Mouse (Mus musculus) forebrain, embryonic 12.5 days (tissue): ENCODE results near the gene Wdr63. TPM values are rescaled to one million over a fixed set of nuclear protein-coding genes. Genes with fewer than 3 reads are reported as not detected.

Experiments used
- ATAC-seq: fragments of 200-750 bp; cut with Nextera tagmentation; 2 replicates; pipeline ENCODE4 v1.8.0; 2017; ENCODE audit warnings: moderate TSS enrichment; ENCODE audit not compliant: low FRiP score
- H3K27ac ChIP-seq: fragments of 300-500 bp; sonication (generic); 2 replicates; pipeline ENCODE4 v1.5.1; 2016; ENCODE audit warnings: mild to moderate bottlenecking
- H3K27me3 ChIP-seq: fragments of 300-500 bp; sonication (generic); 2 replicates; pipeline ENCODE4 v1.6.1; 2016; ENCODE audit warnings: mild to moderate bottlenecking
- H3K36me3 ChIP-seq: fragments of 300-500 bp; sonication (generic); replicated peaks from 2 replicates; pipeline ENCODE4 v1.6.1; 2016; ENCODE audit warnings: mild to moderate bottlenecking
- H3K4me1 ChIP-seq: fragments of 300-500 bp; sonication (generic); 2 replicates; pipeline ENCODE4 v1.6.1; 2016
- H3K4me2 ChIP-seq: fragments of 300-500 bp; sonication (generic); 2 replicates; pipeline ENCODE4 v1.6.1; 2016; ENCODE audit warnings: mild to moderate bottlenecking, moderate library complexity
- H3K4me3 ChIP-seq: fragments of 300-500 bp; sonication (generic); replicated peaks from 2 replicates; pipeline ENCODE4 v1.5.1; 2016; ENCODE audit warnings: mild to moderate bottlenecking
- H3K9ac ChIP-seq: fragments of 300-500 bp; sonication (generic); 2 replicates; pipeline ENCODE4 v1.6.1; 2016; ENCODE audit warnings: mild to moderate bottlenecking
- H3K9me3 ChIP-seq: fragments of 300-500 bp; sonication (generic); 2 replicates; pipeline ENCODE4 v1.6.1; 2016
- WGBS: fragments of 180-500 bp; shearing (Covaris S2); methylation state at CpG from one replicate; pipeline ENCODE4 v1.1.7; 2016; 5-methylcytosine and 5-hydroxymethylcytosine counted together
- polyA plus RNA-seq: library from polyadenylated mRNA; unstranded; fragments of >200 nt; fragmentation: Nextera tagmentation; extraction: Ambion mirVana; gene quantifications from 2 replicates; pipeline ENCODE4 v1.2.1, GENCODE M21; 2016

Gene Wdr63
- polyA plus RNA-seq, 1 experiment from 2014 or later = 0.49 TPM

DNA sequence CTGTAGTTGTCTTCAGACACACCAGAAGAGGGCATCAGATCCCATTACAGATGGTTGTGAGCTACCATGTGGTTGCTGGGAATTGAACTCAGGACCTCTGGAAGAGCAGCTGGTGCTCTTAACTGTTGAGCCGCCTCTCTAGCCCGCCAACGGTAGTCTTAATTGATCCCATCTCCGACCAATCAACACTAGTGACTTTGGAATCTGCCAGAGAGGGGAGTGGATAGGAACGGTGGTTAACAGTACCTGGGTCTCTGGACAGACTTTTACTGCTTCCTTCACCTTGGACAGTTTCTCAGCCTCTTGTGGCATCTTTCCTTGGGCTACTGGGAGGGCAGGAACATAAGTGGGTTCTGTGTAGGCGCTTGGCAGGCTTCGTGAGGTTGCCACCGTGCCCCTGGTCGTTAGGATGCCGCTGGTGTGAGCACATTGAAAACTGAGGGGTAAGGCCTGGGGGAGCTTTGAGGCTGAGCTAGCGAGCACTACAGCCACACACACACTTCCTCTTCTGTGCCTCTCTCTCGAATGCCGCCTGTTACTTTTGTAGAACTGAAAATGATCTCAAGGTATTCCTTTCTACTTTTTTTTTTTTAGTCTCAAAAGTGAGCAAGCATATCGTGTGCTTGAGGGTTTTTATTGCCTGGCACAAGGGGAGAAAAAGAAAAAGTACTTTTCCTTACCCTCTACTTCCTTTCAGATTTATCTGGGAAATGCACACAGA lies 114.3 kb downstream of the Wdr63 start:
- Histone ChIP-seq H3K9me3 (no peaks in the 10 kb centered on the region), H3K4me1 (peaks cover 12% of the 10 kb centered on the region), H3K27me3 (peaks cover 4% of the 10 kb centered on the region), H3K9ac (no peak overlapping the region), H3K36me3 (peaks cover 4% of the 10 kb centered on the region; the same call in 1 of the 2 replicates), H3K4me3 (no peak overlapping the region), H3K4me2 (no peak overlapping the region), H3K27ac (no peak overlapping the region)
- ATAC-seq = no peak
- WGBS = 87% methylated on average over 14 of the region's 14 CpGs

DNA sequence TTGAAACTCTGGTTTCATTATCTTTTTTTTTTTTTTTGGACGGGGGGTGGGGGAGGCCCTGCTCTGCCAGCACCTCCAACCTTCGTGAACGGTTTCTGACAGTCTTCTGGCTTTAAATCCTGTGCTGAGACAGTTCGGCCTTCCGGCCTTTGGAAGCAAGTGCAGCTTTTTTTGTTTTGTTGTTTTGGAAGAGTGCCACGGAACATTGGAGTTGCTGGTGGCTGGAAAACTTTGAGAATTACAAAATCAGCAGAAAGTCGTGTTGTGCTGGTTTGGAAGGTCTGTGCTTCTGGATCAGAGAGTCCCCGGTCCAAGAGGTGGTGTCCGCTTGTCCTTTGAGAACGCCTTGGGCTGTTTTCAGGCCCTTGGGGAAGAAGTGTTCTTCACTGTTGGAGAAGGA lies 115.1 kb downstream of the Wdr63 start:
- Histone ChIP-seq H3K4me3 (no peak overlapping the region), H3K27ac (no peak overlapping the region), H3K9me3 (no peaks in the 10 kb centered on the region), H3K4me1 (peaks cover 19% of the 10 kb centered on the region), H3K36me3 (no peaks in the 10 kb centered on the region), H3K27me3 (peaks cover 9% of the 10 kb centered on the region), H3K9ac (no peak overlapping the region), H3K4me2 (no peak overlapping the region)
- WGBS = 88% methylated on average over 10 of the region's 10 CpGs
- ATAC-seq = no peak

DNA sequence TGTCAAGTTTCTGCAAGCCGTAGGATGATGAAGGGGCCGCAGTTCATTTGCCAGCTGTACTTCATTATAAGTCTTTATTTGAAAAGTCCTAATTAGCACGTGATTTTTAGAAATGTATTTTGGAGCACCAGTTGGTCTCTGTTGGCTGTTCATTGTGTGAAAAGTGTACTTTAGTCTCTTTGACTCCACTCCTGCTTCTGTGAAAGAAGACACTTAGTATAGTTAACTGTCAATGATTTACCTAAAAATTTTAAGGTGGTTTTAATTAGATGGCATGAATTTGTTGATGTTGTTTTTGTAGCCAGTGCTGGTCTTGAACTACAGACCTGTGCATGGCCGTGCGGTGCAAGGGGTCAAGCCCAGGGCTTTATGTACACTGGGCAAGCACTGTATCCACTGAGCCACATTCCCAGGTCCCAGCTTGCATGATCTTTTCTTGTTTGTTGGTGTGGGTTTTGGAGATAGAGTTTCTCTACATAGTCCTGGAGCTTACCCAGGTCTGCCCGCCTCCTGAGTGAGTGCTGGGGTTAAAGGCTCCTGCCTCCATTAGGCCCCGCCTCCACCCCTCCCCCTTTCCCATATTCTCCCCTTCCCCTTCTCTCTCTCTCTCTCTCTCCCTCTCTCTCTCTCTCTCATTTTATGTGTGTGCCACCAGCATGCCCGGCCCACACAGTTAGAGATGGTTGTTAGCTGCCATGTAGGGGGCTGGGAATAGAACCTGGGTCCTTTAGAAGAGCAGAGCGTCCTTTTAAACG lies 115.8 kb downstream of the Wdr63 start:
- Histone ChIP-seq H3K27ac (no peak overlapping the region), H3K36me3 (no peaks in the 10 kb centered on the region), H3K9ac (no peak overlapping the region), H3K4me2 (no peak overlapping the region), H3K4me1 (peaks cover 24% of the 10 kb centered on the region), H3K27me3 (peaks cover 9% of the 10 kb centered on the region), H3K9me3 (no peaks in the 10 kb centered on the region), H3K4me3 (no peak overlapping the region)
- ATAC-seq = no peak
- 87% methylated on average over 10 of the region's 10 CpGs for WGBS

DNA sequence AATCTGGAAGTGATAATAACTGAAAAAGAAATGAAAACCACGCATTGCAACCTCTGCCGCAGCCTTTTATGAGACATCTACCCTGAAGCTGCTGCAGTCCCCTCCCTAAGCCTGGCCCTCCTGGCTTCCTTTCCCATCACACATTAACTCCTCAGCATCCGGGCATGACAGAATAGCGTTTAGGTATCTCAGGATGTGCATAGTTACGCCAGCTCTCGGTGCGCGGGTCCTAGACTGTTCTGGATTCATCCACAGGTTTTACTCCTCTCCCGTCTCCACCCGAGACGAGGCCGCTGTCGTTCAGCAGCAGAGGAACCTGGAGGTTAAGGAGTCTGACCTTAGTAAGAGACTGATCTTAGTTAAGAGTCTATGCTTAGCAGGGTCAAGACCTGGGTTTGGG lies 116.8 kb downstream of the Wdr63 start:
- no peak for ATAC-seq
- WGBS = 88% methylated on average over 13 of the region's 13 CpGs

More for the DNA sequence above, 116.8 kb downstream of the Wdr63 start:
- H3K4me1 ChIP-seq = peaks cover 24% of the 10 kb centered on the region
- no peaks in the 10 kb centered on the region for H3K36me3 ChIP-seq
- H3K27me3 ChIP-seq = peaks cover 16% of the 10 kb centered on the region
- H3K4me3 ChIP-seq = no peak overlapping the region
- H3K9ac ChIP-seq = no peak overlapping the region
- H3K4me2 ChIP-seq = no peak overlapping the region
- no peak overlapping the region for H3K27ac ChIP-seq
- H3K9me3 ChIP-seq = no peaks in the 10 kb centered on the region

Other genes starting within 250 kb of the Wdr63 start
- 50.7 and 50.8 TPM in 2 replicates for gene Bcl10, start 185.3 kb downstream of the Wdr63 start, polyA plus RNA-seq
- gene 2410004B18Rik, start 170.1 kb downstream of the Wdr63 start, polyA plus RNA-seq = 63.0 and 64.4 TPM in 2 replicates
- 0.97 and 1.5 TPM in 2 replicates for gene Syde2, start 120.3 kb downstream of the Wdr63 start, polyA plus RNA-seq
- 1.9 and 3.8 TPM in 2 replicates for gene Mcoln3, start 9.3 kb upstream of the Wdr63 start, polyA plus RNA-seq
- 0.20 and 0.23 TPM in 2 replicates for gene Mcoln2, start 41.7 kb upstream of the Wdr63 start, polyA plus RNA-seq
- gene Lpar3, start 112.8 kb upstream of the Wdr63 start, polyA plus RNA-seq = 0.14 and 0.33 TPM in 2 replicates